Mouse (Mus musculus): ENCODE measurements around the gene Setd3. TPM values are rescaled to one million over a fixed set of nuclear protein-coding genes. Genes with fewer than 3 reads are reported as not detected.

Setd3 gene
- 102 TPM for polyA plus RNA-seq (2014; fragmentation: Illumina TruSeq; extraction: RNeasy Lipid Tissue Mini Kit (QIAGEN cat#74804); ENCODE audit: low read depth, low replicate concordance)

GRCm38 (mm10) chr12:108179246-108179320 is at the start of gene Setd3:
Gene Setd3, minus strand, starts transcription at chr12:108179314.

GRCm38 (mm10) chr12:108179321-108180266 is 480 bp upstream of the Setd3 start, which contains the start of gene Ccnk:
Gene Ccnk, plus strand, starts transcription at chr12:108179579.

Other genes with a start within 250 kb of the Setd3 start
- 0.81 TPM for gene Bcl11b, start 175.7 kb downstream of the Setd3 start, polyA plus RNA-seq (2014; fragmentation: Illumina TruSeq; extraction: RNeasy Lipid Tissue Mini Kit (QIAGEN cat#74804); ENCODE audit: low read depth, low replicate concordance)
- gene Ccnk, start 265 bp upstream of the Setd3 start, polyA plus RNA-seq (2014; fragmentation: Illumina TruSeq; extraction: RNeasy Lipid Tissue Mini Kit (QIAGEN cat#74804); ENCODE audit: low read depth, low replicate concordance), result 25.7 TPM
- 21.0 TPM for gene Ccdc85c, start 96.1 kb upstream of the Setd3 start, polyA plus RNA-seq (2014; fragmentation: Illumina TruSeq; extraction: RNeasy Lipid Tissue Mini Kit (QIAGEN cat#74804); ENCODE audit: low read depth, low replicate concordance)
- gene Hhipl1, start 127.0 kb upstream of the Setd3 start, polyA plus RNA-seq (2014; fragmentation: Illumina TruSeq; extraction: RNeasy Lipid Tissue Mini Kit (QIAGEN cat#74804); ENCODE audit: low read depth, low replicate concordance), result 0.99 TPM
- gene Cyp46a1, start 155.1 kb upstream of the Setd3 start, polyA plus RNA-seq (2014; fragmentation: Illumina TruSeq; extraction: RNeasy Lipid Tissue Mini Kit (QIAGEN cat#74804); ENCODE audit: low read depth, low replicate concordance), result 0.94 TPM
- gene Eml1, start 191.6 kb upstream of the Setd3 start, polyA plus RNA-seq (2014; fragmentation: Illumina TruSeq; extraction: RNeasy Lipid Tissue Mini Kit (QIAGEN cat#74804); ENCODE audit: low read depth, low replicate concordance), result 77.8 TPM

Measured in heart, adult 10 weeks (tissue).